In the genomic region with DNA sequence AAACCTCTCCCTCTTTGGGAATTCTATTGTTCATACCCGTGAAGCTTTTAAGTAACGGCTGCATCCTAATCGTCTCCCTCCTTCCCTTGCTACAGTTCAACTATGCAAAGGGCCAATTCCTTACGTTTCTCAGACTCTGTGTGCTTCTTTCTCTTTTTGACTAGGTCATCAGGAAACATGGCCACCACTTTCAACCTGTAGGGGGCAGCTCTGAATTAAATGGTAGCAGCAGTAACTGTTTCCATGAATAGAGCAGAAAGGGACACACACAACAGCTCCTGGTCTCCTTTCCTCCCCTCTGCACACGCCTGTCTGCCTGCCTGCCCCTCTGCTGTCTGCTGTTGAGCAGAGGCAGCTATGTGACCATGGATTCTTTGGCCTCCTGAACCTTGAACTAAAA, we compare ENCODE assay signal across 8 mouse cellular contexts.
DNase-seq lines count a peak whose midpoint lies in the region; ATAC-seq lines count a peak whose summit lies in the region.

No protein-coding gene starts in this region.

- H3K4me3 ChIP-seq in limb, embryonic 13.5 days: no peak overlapping the region

- H3K4me2 ChIP-seq in limb, embryonic 13.5 days (replicated peaks): no peak overlapping the region

- H3K9ac ChIP-seq in limb, embryonic 13.5 days: no peak overlapping the region

- DNase-seq in adrenal gland, postnatal 36 days: peak; percentile 53 to 73
- DNase-seq in adrenal gland, adult 2 months: no peak
- peak; percentile 56 for DNase-seq in layer of hippocampus, postnatal 10 days (ENCODE audit: low spot score in 2 of 2)
- no peak for DNase-seq in layer of hippocampus, adult 9-10 months (ENCODE audit: low spot score)
- peak; percentile 72 for DNase-seq in embryo, embryonic 10.5 days (ENCODE audit: low spot score)
- peak; percentile 45 for DNase-seq in thymus, postnatal 25 days

- ATAC-seq in limb, embryonic 13.5 days (ENCODE audit: low FRiP score, low read depth): no peak
- no peak for ATAC-seq in granulocyte monocyte progenitor cell, adult 5-6 weeks (replicated peaks; ENCODE audit: poor library complexity, severe bottlenecking)

- WGBS in limb, embryonic 13.5 days: 52% methylated on average over 5 of the region's 5 CpGs

- no peaks in the 10 kb centered on the region for H3K27me3 ChIP-seq in limb, embryonic 13.5 days

- H3K4me1 ChIP-seq in limb, embryonic 13.5 days: peaks cover 77% of the 10 kb centered on the region

- H3K9me3 ChIP-seq in limb, embryonic 13.5 days: no peaks in the 10 kb centered on the region

- H3K27ac ChIP-seq in limb, embryonic 13.5 days: 0 out of 2 replicates have a peak overlapping the region, but pooled peaks have one; percentile 34

- no peaks in the 10 kb centered on the region for H3K36me3 ChIP-seq in limb, embryonic 13.5 days

Comparison
In these comparisons a context has a peak if more than half of its experiments do, and no peak if none do; other contexts are left out.
1. DNase-seq: peak in adrenal gland, postnatal 36 days (2 of 2), layer of hippocampus, postnatal 10 days (2 of 2), embryo, embryonic 10.5 days (single experiment) and thymus, postnatal 25 days (single experiment); none in adrenal gland, adult 2 months (single experiment) and layer of hippocampus, adult 9-10 months (single experiment).